8 mouse cellular contexts compared by ENCODE assay signal in the genomic region with DNA sequence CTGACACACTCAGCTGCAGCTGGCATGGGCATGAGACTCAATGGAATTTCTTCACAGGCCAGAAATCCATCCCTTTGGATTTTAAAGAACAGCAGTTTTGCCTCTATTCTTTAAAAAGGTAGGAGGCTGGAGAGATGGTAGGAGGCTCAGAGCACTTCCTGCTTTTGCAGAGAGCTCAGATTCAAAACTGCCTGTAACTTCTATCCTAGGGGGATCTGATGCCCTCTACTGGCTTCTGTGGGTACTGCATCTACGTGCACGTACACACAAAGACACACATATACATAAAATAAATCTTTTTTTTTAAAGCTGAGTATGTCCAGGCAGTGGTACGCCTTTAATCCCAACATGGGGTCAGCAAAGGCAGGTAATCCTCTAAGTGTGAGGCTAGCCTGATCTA. TPM values are rescaled to one million over a fixed set of nuclear protein-coding genes. Genes with fewer than 3 reads are reported as not detected.
DNase-seq lines count a peak whose midpoint lies in the region; ATAC-seq and TF ChIP-seq lines count a peak whose summit lies in the region.

No protein-coding gene starts in this region.

- 85% methylated on average over 3 of the region's 3 CpGs for WGBS in heart, adult 2 months
- WGBS in heart, embryonic 10.5 days: 74% methylated on average over 3 of the region's 3 CpGs
- 73% methylated on average over 3 of the region's 3 CpGs for WGBS in forebrain, embryonic 12.5 days
- WGBS in intestine, embryonic 15.5 days: 90% methylated on average over 3 of the region's 3 CpGs
- 85% methylated on average over 3 of the region's 3 CpGs for WGBS in midbrain, embryonic 14.5 days

- no peaks in the 10 kb centered on the region for H3K27me3 ChIP-seq in heart, adult 2 months (ENCODE audit: control insufficient read depth, insufficient read depth, low read length)
- no peaks in the 10 kb centered on the region for H3K27me3 ChIP-seq in heart, embryonic 10.5 days (ENCODE audit: insufficient read depth, poor library complexity, severe bottlenecking)
- H3K27me3 ChIP-seq in forebrain, embryonic 12.5 days: no peaks in the 10 kb centered on the region
- no peaks in the 10 kb centered on the region for H3K27me3 ChIP-seq in intestine, embryonic 15.5 days (replicated peaks)
- H3K27me3 ChIP-seq in midbrain, embryonic 14.5 days (ENCODE audit: control insufficient read depth, insufficient read depth, low read length): no peaks in the 10 kb centered on the region

- ATAC-seq in forebrain, embryonic 12.5 days (ENCODE audit: low FRiP score): peak; percentile 10; the same call in 1 of the 2 replicates
- ATAC-seq in intestine, embryonic 15.5 days: no peak
- ATAC-seq in midbrain, embryonic 14.5 days (ENCODE audit: low FRiP score, low TSS enrichment): peak; percentile 4; the same call in 1 of the 2 replicates

- H3K9ac ChIP-seq in heart, adult 2 months (ENCODE audit: low read depth, low read length): no peak overlapping the region
- no peak overlapping the region for H3K9ac ChIP-seq in forebrain, embryonic 12.5 days
- no peak overlapping the region for H3K9ac ChIP-seq in intestine, embryonic 15.5 days
- H3K9ac ChIP-seq in midbrain, embryonic 14.5 days (replicated peaks; ENCODE audit: low read length): no peak overlapping the region

- no peak overlapping the region for H3K27ac ChIP-seq in heart, adult 2 months
- no peak overlapping the region for H3K27ac ChIP-seq in heart, embryonic 10.5 days
- peak overlapping the region; percentile 91 for H3K27ac ChIP-seq in forebrain, embryonic 12.5 days
- H3K27ac ChIP-seq in intestine, embryonic 15.5 days: peak overlapping the region; percentile 68
- H3K27ac ChIP-seq in midbrain, embryonic 14.5 days (replicated peaks; ENCODE audit: low read depth, low read length): peak overlapping the region; percentile 58

- H3K9me3 ChIP-seq in heart, embryonic 10.5 days: no peaks in the 10 kb centered on the region
- H3K9me3 ChIP-seq in forebrain, embryonic 12.5 days: peaks cover 4% of the 10 kb centered on the region; the same call in 1 of the 2 replicates
- H3K9me3 ChIP-seq in intestine, embryonic 15.5 days: no peaks in the 10 kb centered on the region
- no peaks in the 10 kb centered on the region for H3K9me3 ChIP-seq in midbrain, embryonic 14.5 days (ENCODE audit: control insufficient read depth, low read length)

- intact Hi-C loops in heart, adult 2 months (cut with DNase I): no loop called here

- TF ChIP-seq CTCF in heart, adult 2 months (IDR thresholded peaks at IDR 0.05): peak; percentile 67

- no peaks in the 10 kb centered on the region for H3K79me2 ChIP-seq in heart, adult 2 months (replicated peaks; ENCODE audit: control insufficient read depth, insufficient read depth, low read length)

- H3K4me1 ChIP-seq in heart, adult 2 months (ENCODE audit: control insufficient read depth, insufficient read depth, low read length): peaks cover 2% of the 10 kb centered on the region; the same call in 1 of the 2 replicates
- H3K4me1 ChIP-seq in heart, embryonic 10.5 days: 0 out of 2 replicates have a peak, but pooled peaks cover 3% of the 10 kb centered on the region
- H3K4me1 ChIP-seq in forebrain, embryonic 12.5 days: peaks cover 33% of the 10 kb centered on the region
- peaks cover 12% of the 10 kb centered on the region; the same call in 1 of the 2 replicates for H3K4me1 ChIP-seq in intestine, embryonic 15.5 days (replicated peaks)
- H3K4me1 ChIP-seq in midbrain, embryonic 14.5 days (ENCODE audit: control insufficient read depth, insufficient read depth, low read length): peaks cover 19% of the 10 kb centered on the region; the same call in 1 of the 2 replicates

- DNase-seq in heart, adult 2 months: no peak
- no peak for DNase-seq in heart, embryonic 10.5 days (ENCODE audit: low spot score)
- peak; percentile 68 for DNase-seq in ES-CJ7 (ENCODE audit: low read depth, low spot score)
- peak; percentile 69 for DNase-seq in midbrain, embryonic 14.5 days
- peak; percentile 16 for DNase-seq in thymus, postnatal 14 days
- no peak for DNase-seq in ovary, postnatal 36 days (ENCODE audit: low spot score)

- H3K4me2 ChIP-seq in forebrain, embryonic 12.5 days: peak overlapping the region; percentile 2; the same call in 1 of the 2 replicates
- no peak overlapping the region for H3K4me2 ChIP-seq in intestine, embryonic 15.5 days (replicated peaks)
- no peak overlapping the region for H3K4me2 ChIP-seq in midbrain, embryonic 14.5 days (ENCODE audit: low read length)

- TF ChIP-seq EP300 in heart, adult 2 months (IDR thresholded peaks at IDR 0.05; ENCODE audit: insufficient read depth, low read depth, low read length): no peak

- H3K36me3 ChIP-seq in heart, adult 2 months (ENCODE audit: control insufficient read depth, insufficient read depth, low read length): no peaks in the 10 kb centered on the region
- no peaks in the 10 kb centered on the region for H3K36me3 ChIP-seq in heart, embryonic 10.5 days
- peaks cover 3% of the 10 kb centered on the region; the same call in 1 of the 2 replicates for H3K36me3 ChIP-seq in forebrain, embryonic 12.5 days (replicated peaks)
- H3K36me3 ChIP-seq in intestine, embryonic 15.5 days: no peaks in the 10 kb centered on the region
- no peaks in the 10 kb centered on the region for H3K36me3 ChIP-seq in midbrain, embryonic 14.5 days (ENCODE audit: control insufficient read depth, insufficient read depth, low read length)

- no peak overlapping the region for H3K4me3 ChIP-seq in heart, adult 2 months
- H3K4me3 ChIP-seq in heart, embryonic 10.5 days: no peak overlapping the region
- no peak overlapping the region for H3K4me3 ChIP-seq in forebrain, embryonic 12.5 days (replicated peaks)
- no peak overlapping the region for H3K4me3 ChIP-seq in intestine, embryonic 15.5 days (replicated peaks)
- no peak overlapping the region for H3K4me3 ChIP-seq in midbrain, embryonic 14.5 days (replicated peaks; ENCODE audit: low read depth, low read length)

- TF ChIP-seq POLR2A in heart, adult 2 months (IDR thresholded peaks at IDR 0.05; ENCODE audit: insufficient read depth, low read depth, low read length): no peak

RNA-seq across cellular contexts. Expression of a gene that starts 19.2 kb away (rescaled TPM):
- 1 to 10 TPM; 5.8 TPM for total RNA-seq in heart, adult 2 months (2021)
- polyA plus RNA-seq in heart, adult 2 months (2012; rRNA removed): 2.7 and 5.0 TPM in 2 replicates
- 22.8 and 29.8 TPM in 2 replicates for polyA plus RNA-seq in heart, embryonic 10.5 days (2016; fragmentation: Nextera tagmentation; extraction: Ambion mirVana)
- 61.5 and 68.0 TPM in 2 replicates for polyA plus RNA-seq in forebrain, embryonic 12.5 days (2016; fragmentation: Nextera tagmentation; extraction: Ambion mirVana)
- polyA plus RNA-seq in intestine, embryonic 15.5 days (2015; fragmentation: Nextera tagmentation; extraction: Ambion mirVana): 24.8 and 27.5 TPM in 2 replicates
- polyA plus RNA-seq in midbrain, embryonic 14.5 days (2014; fragmentation: Nextera tagmentation; extraction: Ambion mirVana): 41.4 and 61.2 TPM in 2 replicates

Comparison
In these comparisons a context has a peak if more than half of its experiments do, and no peak if none do; other contexts are left out.
1. DNase-seq: peak in ES-CJ7 (single experiment), midbrain, embryonic 14.5 days (single experiment) and thymus, postnatal 14 days (single experiment); none in heart, adult 2 months (0 of 2), heart, embryonic 10.5 days (single experiment) and ovary, postnatal 36 days (single experiment).
2. H3K27ac ChIP-seq: peak in forebrain, embryonic 12.5 days (single experiment), intestine, embryonic 15.5 days (single experiment) and midbrain, embryonic 14.5 days (single experiment); none in heart, adult 2 months (single experiment) and heart, embryonic 10.5 days (single experiment).